Comparison of ENCODE assay signal across 8 mouse cellular contexts in genomic region chr8:125733964-125734956, GRCm38 (mm10). TPM values are rescaled to one million over a fixed set of nuclear protein-coding genes. Genes with fewer than 3 reads are reported as not detected.
DNase-seq lines count a peak whose midpoint lies in the region; ATAC-seq lines count a peak whose summit lies in the region.

No protein-coding gene starts in this region.

- peaks cover 31% of the 10 kb centered on the region for H3K36me3 ChIP-seq in megakaryocyte, embryonic 14.5 days (replicated peaks; ENCODE audit: low read length)

- no peaks in the 10 kb centered on the region for H3K9me3 ChIP-seq in megakaryocyte, embryonic 14.5 days

- intact Hi-C loops in gastrocnemius, postnatal 14 days (cut with DNase I; ENCODE audit: low total_unique reads): no loop called here

- peak overlapping the region; percentile 97 for H3K4me3 ChIP-seq in megakaryocyte, embryonic 14.5 days (replicated peaks)

- peak; percentile 79 for ATAC-seq in inflammation-experienced regulatory T-cells, adult 6 months

- peaks cover 43% of the 10 kb centered on the region for H3K4me1 ChIP-seq in megakaryocyte, embryonic 14.5 days

- DNase-seq in adrenal gland, adult (ENCODE audit: inconsistent age in 2 of 2, low spot score in 1 of 2): peak; percentile 91 to 97
- DNase-seq in embryo, embryonic 10 days (ENCODE audit: low spot score): peak; percentile 96
- DNase-seq in gastrocnemius, postnatal 14 days: peak; percentile 90
- DNase-seq in left cerebral cortex, adult 9 months (ENCODE audit: low spot score in 2 of 2): peak; percentile 37 to 82
- peak; percentile 84 to 85 for DNase-seq in right cerebral cortex, adult 2 months (ENCODE audit: low spot score in 2 of 2)
- DNase-seq in urinary bladder, postnatal 10 days (ENCODE audit: low spot score): peak; percentile 49

- H3K27me3 ChIP-seq in megakaryocyte, embryonic 14.5 days (replicated peaks): peaks cover 4% of the 10 kb centered on the region

RNA-seq across cellular contexts. Expression of gene Ntpcr, which starts 4.5 kb away (rescaled TPM):
- total RNA-seq in gastrocnemius, postnatal 14 days (2021): 10 to 100 TPM; 11.9 to 14.3 TPM
- 10 to 100 TPM; 18.9 to 19.7 (median 19.5) TPM for polyA plus RNA-seq in inflammation-experienced regulatory T-cells, adult 6 months (2017; shearing (Covaris generic))
- 9.2 and 15.5 TPM in 2 replicates for polyA plus RNA-seq in megakaryocyte, embryonic 14.5 days (2012; ENCODE audit: insufficient read depth, low replicate concordance)

Comparison
In these comparisons a context has a peak if more than half of its experiments do, and no peak if none do; other contexts are left out.
1. Peak in every context shown above with its lines: DNase-seq, ATAC-seq and H3K4me3 ChIP-seq.